Mouse (Mus musculus): ENCODE measurements around the gene Sult6b1.
A peak's percentile ranks its signal among the peaks of the same experiment; 100 is the strongest.

Gene Sult6b1

DNA sequence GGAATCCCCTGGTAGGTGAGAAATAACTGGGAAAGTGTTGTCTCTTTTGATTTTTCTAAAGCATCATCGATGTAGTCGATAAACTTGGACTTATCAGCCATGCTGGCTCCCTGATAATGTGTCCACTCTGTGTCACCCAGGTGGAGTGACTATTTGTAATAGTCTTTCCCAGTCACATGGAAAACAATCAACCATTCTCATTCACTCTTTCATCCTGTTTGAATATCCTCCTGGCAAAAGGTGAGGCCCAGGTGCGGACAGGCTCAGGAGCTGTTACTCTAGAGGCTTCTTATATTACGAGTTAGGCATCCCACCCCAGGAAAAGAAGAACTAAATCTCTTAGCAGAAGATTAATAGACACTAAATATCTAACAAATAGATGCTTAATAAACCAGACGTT, at the start of gene Sult6b1:
Gene Sult6b1 (minus strand): TSS at position 101 of the 400 bp plus-strand sequence.
- DNase-seq (ENCODE audit: low spot score): no peak

DNA sequence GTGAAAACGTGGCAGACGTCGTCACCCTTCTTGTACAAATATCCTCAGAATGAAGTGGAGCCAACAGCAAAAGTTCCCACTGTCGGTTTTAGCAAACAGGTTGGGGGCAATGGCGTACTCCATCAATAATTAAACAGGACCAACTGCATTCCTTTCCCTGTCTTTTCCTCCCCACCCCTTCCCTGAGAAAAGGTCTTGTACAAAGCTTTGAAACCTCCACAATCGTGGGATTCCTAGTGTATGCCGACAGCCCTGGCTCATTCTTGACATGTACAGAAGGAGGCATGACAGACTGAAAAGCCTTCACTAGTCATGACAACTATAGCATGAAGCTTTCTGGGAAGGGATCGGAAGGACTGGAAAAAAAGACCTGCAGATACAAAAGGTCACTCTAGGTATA, 46.4 kb upstream of the Sult6b1 start:
- DNase-seq (ENCODE audit: low spot score): no peak

DNA sequence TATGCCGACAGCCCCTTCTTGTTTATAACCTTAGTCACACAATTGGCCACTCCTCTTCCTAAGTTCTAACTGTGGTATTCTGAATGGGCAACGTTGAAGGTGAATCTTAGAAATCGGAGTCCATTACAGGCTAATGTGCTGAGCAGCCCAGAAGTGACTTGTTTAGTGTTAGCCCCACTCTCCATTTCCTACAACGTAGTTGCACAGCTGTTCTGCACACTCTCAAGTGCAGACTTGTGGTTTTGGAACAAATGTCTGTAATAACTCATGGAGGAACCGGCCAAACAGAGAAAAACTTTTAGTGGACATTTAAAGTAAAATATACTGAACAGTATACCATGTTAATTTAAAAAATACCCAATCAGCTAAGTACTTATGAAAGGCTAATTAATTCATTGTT, 45.3 kb upstream of the Sult6b1 start:
- no peak for DNase-seq (ENCODE audit: low spot score)

DNA sequence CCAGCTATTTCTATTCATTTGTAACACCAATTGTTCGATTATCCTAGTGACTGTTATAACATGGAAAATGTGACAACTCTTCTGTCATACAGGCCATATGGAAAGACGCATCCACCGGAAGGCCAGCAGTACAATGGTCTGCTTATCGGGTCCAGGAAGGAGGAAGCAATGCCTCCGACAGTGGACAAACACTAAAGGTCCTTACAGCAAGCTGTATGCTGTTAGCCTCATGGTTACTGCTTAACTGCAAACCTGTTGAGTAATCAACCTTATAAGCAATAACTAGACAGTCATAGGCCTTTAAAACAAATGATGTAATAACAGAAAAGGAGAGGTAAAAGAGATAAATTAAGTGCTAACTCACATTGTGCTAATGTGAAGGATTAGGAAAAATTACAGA, 44.4 kb upstream of the Sult6b1 start:
- no peak for DNase-seq (ENCODE audit: low spot score)

DNA sequence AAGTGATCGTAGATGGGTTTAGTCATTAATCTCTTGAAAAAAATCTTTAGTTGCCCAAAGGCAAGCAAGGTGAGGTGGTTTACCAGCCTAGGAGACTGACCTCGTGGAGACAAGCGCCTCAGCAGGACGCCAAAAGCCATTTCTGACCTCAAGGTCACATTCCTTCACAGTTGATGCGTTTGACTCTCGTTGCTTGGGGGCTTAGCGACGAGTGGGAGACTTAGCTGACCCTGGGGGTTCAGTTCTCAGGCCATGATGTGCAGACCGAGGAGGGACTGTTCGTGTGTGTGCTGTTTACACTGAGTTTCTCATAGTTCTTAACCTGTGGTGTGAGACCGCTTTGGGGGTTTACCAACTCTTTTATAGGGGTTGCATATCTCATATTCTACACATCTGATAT, 35.8 kb upstream of the Sult6b1 start:
- no peak for DNase-seq (ENCODE audit: low spot score)

DNA sequence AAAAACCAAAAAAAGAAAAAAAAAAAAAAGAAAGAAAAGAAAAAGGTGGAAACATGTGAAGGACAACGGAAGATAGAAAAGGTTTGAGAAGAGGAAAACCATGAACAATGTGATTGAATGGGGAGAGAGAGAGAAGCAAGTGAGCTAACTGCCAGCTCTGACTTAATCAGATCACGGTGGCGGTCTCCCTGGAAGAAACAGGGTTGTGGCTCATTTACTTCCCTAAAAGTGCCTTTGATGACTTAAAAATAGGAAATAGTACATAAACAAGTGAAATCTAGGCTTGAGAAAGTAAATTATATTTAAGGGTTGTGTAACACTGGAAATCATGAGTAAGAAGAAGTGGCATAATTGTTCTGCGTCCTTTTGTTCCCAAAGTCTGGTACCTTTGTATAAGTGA, 32.1 kb upstream of the Sult6b1 start:
- DNase-seq (ENCODE audit: low spot score): no peak

DNA sequence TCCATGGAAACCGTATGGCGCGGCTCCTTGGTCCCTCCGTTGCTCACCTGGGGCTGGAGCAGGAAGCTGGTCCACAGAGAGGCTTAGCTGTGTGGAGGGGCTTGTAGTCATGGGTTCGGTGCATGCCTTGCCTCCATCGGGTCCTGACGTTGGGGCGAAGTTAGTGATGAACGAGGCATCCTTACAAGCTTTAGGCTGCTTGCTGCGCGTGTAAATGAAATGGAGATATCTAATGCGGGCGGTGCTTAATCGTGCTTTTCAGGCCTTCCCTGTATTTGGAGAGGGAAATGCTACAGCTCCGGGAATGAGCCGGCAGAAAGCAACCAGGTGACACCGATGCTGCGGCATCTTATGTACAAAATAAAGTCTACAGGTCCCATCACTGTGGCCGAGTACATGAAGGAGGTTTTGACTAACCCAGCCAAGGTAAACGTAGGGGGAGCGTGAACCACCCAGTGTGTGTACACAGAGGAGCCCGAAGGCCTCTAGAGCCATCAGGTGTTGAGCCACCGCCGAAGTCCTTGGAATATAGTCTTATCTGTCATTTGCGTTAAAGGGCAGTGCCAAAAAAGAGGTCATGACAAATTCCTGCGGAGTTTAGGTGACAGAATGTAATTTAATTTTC, 30.5 kb upstream of the Sult6b1 start:
- DNase-seq (ENCODE audit: low spot score): no peak

DNA sequence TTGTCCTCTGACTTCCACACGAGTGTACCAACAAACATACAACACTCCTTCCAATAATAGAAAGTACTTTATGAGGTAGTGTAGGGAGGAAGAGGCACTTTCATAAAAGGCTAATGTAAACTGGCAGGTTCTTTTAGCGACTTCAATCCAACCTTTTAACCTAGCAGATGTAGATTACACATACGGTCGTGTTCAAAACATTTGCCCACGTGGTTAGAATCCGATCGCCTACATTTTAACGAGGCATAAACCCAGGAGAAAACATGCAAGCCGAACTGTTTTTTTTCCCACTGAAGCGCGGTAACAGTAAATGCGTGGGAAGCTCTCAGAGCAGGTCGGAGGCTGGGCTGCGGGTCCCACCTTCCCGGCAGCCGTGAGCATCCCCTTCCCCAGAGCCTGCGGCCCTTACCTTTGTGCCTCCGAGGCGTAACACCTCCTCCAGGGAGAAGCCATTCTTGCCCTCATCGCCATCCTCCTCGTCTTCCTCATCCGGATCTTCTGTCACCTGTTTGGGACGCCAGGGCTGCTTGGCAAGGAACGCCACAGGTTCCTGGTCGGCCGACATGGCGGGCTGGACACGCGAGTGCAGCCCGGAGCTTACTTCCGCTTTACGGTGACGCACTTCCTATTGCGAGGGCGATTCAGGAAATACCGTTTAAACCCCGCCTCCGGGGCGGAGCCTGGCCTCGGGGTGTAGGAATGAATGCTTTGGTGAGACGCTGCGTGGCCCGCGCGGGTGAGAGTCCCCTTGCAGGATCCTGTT, 29.9 kb upstream of the Sult6b1 start, which contains the start of the genes Cebpz and Ndufaf7:
Gene Cebpz (minus strand): TSS at position 601 of the 763 bp plus-strand sequence.
Gene Ndufaf7 (plus strand): TSS at position 671 of the 763 bp plus-strand sequence.
- peak; percentile 85 for DNase-seq (ENCODE audit: low spot score)

DNA sequence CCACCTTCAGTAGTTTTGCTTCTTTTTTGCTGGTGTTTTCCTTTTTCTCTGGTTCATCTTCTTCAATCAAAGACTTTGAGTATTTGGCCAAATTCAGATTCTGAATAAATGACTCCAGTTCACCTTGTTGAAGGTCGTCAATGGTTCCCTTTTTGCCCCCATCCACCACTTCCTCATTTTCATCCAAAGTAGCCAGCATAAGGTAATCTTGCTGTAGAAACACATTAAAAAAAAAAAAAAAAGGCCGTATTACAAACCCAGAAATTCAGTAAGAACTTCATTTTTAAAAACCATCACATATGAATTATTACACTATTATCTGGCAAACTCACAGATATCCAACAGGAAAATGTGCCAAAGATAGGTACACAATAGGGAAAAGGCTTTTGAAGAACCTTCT, 29.1 kb upstream of the Sult6b1 start:
- DNase-seq (ENCODE audit: low spot score): no peak

DNA sequence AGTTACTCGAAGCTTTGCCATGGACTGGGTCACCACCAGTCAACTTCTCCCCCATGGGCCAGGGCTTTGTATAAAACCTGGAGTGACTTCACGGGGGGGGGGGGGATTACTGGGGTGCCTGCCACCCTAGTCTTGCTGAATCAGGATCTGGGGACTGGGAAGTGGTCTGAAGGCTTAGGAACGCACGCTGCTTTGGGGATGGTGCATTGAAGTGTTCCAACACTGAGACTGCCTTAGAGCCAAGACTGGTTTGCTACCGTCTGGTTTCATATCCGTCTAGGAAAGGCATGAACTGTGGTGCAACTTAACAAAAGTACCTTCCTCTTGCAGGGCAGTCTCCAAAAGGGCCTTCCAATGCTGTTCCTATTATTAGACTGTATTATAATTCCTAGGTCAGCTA, 10.9 kb upstream of the Sult6b1 start:
- DNase-seq (ENCODE audit: low spot score): no peak

DNA sequence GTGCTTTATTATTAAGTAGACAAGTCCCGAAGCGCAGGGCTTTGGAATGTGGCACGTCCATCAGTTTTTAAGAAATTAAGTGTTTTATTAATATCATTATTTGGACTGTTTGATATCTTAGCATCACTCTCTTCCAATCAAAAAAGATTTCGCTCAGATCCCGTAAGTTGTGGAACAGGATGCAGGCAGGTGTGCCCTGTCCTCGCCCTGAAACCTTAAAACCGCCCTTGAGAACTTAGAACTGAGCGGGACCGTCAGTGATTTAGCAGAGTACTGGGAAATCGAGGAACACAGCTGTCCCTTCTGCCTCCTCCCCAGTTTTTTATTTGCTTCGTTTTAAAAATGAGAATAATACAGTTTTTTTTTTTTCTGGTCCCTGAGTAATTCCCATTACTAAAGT, 10.1 kb upstream of the Sult6b1 start:
- DNase-seq (ENCODE audit: low spot score): no peak

DNA sequence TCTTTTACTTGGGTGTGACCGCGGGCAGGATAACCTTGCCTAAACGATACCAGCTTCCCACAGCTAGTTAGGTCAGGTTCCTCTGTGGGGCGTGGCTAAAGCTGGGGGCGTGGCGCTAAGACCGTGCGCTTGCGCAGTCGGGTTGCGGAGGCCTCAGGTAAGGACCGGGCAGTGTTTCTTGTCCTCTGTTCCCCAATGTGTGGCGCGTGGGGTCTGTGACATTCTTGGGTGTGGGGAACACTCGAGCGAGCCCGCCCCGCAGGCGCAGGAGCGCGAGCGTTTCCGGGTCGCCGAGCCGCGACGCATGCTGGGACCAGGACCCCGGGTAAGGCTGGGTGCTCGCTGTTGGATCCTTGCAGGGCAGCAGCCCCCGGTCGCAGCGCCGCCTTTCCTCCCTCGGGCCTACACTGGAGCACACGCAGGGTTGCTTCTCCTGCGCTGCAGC, 9.6 kb upstream of the Sult6b1 start, which contains the start of gene Cebpzos:
Gene Cebpzos (plus strand): TSS at position 132 of the 445 bp plus-strand sequence.
- peak; percentile 71 for DNase-seq (ENCODE audit: low spot score)

DNA sequence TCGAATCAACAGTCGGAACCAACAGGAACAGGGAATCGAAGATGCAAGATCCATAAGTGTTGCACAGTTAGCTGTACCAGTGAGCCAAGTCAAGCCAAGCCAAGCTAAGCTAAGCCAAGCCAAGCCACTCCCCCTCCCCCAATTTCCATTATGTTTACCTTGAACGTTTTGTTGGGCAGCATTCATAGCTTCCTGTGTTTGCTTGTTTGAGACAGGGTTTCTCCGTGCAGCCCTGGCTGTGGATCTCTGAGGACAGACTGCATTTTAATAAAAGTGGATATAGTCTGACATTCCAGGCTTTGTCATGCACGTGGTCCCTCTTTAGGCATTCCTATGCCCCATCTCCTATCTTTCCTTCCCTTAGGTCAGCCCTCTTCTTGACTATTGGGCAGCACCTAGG, 9.0 kb upstream of the Sult6b1 start:
- no peak for DNase-seq (ENCODE audit: low spot score)

DNA sequence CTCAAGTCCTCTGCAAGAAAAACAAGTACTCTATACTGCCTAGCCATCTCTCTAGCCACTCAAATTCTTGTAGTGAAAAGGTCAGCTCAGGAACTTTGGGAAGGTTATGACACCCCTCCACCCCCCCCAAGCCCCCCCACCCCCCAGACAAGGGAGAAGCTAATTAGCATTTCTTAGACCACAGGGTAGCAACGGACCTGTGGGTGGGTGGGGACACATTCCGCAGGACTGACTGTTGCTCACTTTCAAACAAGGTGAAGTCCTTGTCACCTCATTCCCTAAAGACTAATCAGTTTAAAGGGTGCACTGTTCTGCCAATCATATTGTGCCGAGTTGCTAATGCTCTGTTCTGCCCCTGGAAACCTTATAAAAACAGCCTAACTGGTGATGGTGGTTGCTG, 7.1 kb upstream of the Sult6b1 start:
- DNase-seq (ENCODE audit: low spot score): no peak

DNA sequence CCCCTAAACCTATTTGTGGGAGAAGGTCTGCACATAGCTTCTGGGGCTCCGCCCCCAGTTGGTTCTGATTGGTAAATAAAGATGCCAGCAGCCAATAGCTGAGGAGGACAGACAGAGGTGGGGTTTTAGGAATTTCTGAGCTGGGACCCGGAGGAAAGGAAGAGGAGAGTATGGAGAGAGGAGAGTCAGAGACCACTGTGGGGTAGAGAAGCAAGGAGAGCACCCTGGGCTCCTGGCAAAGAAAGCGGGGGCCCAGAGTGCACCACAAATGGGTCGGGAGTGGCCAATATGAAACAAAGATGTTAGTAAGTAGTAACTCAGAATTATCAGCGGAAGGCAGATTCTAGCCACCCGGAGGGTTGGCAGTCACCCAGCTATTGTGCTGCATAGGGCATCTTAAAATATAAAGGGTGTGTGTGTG, 6.1 kb upstream of the Sult6b1 start:
- no peak for DNase-seq (ENCODE audit: low spot score)

DNA sequence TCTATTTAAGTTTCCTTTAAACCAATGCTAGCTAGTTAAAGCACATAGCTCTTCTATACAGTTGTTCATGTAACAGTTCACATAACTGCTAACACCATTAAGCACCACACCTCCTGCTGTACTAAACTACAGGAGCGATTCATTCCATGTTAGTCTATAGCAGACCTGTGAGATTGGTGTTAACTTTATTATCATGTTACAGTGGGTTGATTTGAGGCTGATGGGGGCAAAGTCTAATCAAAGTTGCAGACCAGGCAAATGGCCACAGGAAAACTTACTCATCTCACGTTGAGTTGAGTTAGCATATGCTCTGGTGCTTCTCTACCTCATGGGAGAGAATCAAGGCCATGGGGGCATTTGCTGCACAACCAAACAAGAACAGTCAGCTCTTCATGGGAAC, 2.6 kb upstream of the Sult6b1 start:
- no peak for DNase-seq (ENCODE audit: low spot score)

DNA sequence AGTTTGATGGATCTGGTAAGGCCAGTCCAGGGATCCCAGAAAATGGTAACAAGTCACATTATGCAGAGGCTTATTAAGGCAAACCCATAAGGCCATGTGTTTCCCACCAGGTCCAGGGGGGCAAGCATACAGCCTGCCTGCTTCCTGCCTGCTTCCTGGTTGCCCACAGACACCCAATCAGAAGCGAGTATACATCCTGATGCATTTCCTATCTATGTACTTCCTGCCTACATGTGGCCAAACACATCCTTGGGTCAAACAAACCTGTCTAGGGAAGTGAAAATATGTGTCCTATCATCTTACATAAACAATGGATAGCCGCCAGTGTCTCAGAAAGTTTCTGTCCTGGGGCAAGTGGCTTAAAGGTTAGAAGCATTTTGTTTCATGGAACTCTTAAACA, 3.6 kb downstream of the Sult6b1 start:
- DNase-seq (ENCODE audit: low spot score): no peak

DNA sequence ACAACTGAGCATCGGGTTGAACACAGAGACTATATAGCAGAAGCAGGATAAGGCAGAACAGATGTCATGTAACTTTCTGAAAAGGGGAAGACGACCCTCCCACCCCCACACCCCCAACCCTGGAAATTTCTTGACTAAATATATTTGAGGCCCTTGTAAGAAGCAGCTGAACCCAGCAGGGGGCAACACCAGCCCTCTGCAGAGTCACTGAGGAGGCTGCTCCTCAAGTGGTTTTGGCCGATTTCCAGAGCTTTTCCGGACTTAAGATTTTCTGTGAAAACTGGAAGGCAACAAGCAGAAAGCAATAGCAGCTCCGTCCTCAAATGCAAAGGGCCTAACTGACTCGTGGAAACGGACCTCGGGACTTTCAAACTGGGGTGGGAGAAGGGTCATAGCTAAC, 11.4 kb downstream of the Sult6b1 start:
- DNase-seq (ENCODE audit: low spot score): peak; percentile 11

DNA sequence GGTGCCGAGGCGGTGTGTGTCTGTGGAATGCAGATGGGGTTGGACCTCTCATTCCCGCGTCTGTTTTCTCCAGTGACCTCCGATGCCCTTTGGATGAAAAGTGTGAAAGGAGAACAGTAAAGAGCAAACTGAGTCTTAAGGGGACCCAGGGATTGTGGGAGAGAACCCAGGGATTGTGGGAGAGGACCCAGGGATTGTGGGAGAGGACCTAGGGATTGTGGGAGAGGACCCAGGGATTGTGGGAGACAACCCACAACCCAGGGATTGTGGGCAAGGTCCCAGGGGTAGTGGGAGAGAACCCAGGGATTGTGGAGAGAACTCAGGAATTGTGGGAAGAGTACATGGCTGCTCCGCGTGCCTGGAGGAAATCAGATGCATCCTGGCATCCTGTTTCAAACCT, 11.8 kb downstream of the Sult6b1 start:
- no peak for DNase-seq (ENCODE audit: low spot score)

DNA sequence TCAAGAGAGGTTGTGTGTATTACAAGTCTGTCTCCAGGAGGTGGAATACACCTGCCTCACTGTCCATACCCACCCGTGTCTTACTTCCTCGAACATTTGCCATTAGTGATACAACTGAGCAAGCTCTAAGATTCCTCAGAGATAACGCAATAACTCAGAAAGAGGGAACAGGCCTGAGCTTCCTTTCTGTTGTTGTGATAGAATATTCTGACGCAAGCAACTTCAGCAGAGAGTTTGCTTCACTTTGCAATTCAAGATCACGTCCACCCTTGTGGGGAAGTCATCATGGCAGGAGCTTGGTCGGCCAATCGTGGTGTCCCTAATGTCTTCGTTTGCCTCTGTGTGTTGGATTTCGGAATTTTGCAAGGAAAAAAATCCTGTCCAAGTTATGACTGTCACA, 15.8 kb downstream of the Sult6b1 start:
- DNase-seq (ENCODE audit: low spot score): no peak

DNA sequence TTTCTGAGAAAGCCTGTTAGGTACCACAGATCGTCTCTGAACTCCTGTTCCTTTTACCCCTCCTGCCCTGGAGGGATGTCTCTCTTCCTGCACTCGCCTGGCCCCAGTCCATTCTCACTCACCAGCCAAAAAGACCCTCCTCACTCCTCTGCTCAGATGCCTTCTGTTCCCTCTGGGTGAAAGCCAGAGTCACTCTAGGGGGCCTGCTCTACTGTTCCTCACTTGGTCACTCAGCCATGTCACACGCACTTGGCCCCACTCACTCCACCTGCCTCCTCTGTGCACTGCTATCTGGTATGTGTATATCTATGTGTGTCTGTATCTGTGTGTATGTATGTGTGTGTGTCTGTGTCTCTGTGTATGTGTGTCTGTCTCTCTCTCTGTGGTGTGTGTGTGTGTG, 17.6 kb downstream of the Sult6b1 start:
- no peak for DNase-seq (ENCODE audit: low spot score)

DNA sequence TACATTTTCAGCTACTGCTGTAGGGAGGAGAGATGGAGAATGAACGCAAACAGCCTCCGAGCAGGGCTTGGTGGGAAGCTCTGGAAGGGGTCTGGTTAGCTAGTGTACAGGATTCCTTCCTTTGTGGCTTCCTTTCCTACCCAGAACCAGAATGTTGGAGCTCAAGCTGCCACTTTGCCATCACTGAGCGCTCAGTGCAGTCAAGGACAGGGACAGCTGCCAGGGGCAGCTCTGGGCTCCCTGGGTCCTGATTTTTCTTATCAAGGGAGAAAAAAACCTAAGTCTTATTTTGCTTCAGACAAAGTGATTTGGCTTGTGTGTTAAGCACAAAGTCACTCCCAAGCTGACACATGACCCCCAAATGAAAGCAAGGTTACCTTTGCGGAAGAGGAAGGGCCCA, 18.2 kb downstream of the Sult6b1 start:
- no peak for DNase-seq (ENCODE audit: low spot score)

DNA sequence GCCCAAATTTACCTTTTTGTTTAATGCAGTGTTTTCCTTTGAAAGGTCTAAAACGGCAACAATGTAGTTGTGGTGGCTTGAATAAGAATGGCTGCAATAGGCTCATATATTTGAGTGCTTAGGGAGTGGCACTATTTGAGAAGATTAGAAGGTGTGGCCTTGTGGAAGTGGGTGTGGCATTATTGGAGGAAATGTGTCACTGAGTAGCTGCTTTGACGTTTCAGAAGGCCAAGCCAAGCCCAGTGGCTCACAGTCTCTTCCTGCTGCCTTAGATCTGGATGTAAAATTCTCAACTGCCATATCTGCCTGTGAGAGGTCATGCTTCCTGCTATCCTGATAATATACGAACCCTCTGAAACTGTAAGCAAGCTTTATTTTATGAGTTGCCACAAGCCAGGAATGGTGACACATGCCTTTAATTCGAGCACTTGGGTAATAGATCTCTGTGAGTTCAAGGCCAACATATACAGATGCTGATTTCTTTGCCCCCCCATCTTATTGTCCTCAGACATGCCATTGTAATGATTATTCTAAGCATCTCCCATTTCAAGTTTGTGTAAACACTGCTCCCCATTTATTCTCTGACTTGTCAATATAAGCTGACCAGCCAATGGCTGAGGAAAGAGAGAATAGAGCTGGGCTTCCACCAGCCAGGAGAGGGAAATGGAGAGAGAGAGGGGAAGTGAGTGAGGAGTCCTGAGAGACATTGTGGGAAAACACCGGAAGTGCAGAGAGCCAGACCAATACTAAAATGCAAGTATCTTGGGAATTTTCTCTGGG, 21.3 kb downstream of the Sult6b1 start:
- no peak for DNase-seq (ENCODE audit: low spot score)

Data from ovary, postnatal 10 days (tissue).